Mouse (Mus musculus) embryonic facial prominence, embryonic 14.5 days (tissue): ENCODE measurements around the gene Nek1. TPM values are rescaled to one million over a fixed set of nuclear protein-coding genes. Genes with fewer than 3 reads are reported as not detected.

Source experiments
- ATAC-seq: fragments of 200-750 bp; cut with Nextera tagmentation; 2 replicates; pipeline ENCODE4 v1.8.0; 2017; ENCODE audit warnings: low read depth, moderate number of reproducible peaks, moderate TSS enrichment
- DNase-seq: peaks from one replicate; pipeline ENCODE4 v3.0.0-alpha.2; 2015; ENCODE audit warnings: low spot score
- H3K27ac ChIP-seq: fragments of 300-500 bp; sonication (generic); replicated peaks from 2 replicates; pipeline ENCODE4 v1.5.1; 2014; ENCODE audit warnings: low read depth, mild to moderate bottlenecking, low read length, moderate library complexity
- H3K27me3 ChIP-seq: fragments of 300-500 bp; sonication (generic); replicated peaks from 2 replicates; pipeline ENCODE4 v1.6.1; 2014; ENCODE audit warnings: low read length; ENCODE audit not compliant: control insufficient read depth, insufficient read depth
- H3K36me3 ChIP-seq: fragments of 300-500 bp; sonication (generic); 2 replicates; pipeline ENCODE4 v1.6.1; 2014; ENCODE audit warnings: low read length, mixed read lengths; ENCODE audit not compliant: control insufficient read depth, insufficient read depth
- H3K4me1 ChIP-seq: fragments of 300-500 bp; sonication (generic); 2 replicates; pipeline ENCODE4 v1.6.1; 2014; ENCODE audit warnings: antibody characterized with exemption, low read length; ENCODE audit not compliant: control insufficient read depth, insufficient read depth
- H3K4me2 ChIP-seq: fragments of 300-500 bp; sonication (generic); 2 replicates; pipeline ENCODE4 v1.6.1; 2014; ENCODE audit warnings: low read depth, mild to moderate bottlenecking, low read length, moderate library complexity, mixed read lengths
- H3K4me3 ChIP-seq: fragments of 300-500 bp; sonication (generic); 2 replicates; pipeline ENCODE4 v1.5.1; 2014; ENCODE audit warnings: low read depth, mild to moderate bottlenecking, low read length
- H3K9ac ChIP-seq: fragments of 300-500 bp; sonication (generic); 2 replicates; pipeline ENCODE4 v1.6.1; 2014; ENCODE audit warnings: low read depth, mild to moderate bottlenecking, low read length, moderate library complexity, mixed read lengths
- H3K9me3 ChIP-seq: fragments of 300-500 bp; sonication (generic); 2 replicates; pipeline ENCODE4 v1.6.1; 2016; ENCODE audit warnings: low read length; ENCODE audit not compliant: control insufficient read depth
- WGBS: fragments of 180-500 bp; shearing (Covaris S2); extraction: QIAGEN DNeasy Blood & Tissue Kit; methylation state at CpG from one replicate; pipeline ENCODE4 v1.1.7; 2014; 5-methylcytosine and 5-hydroxymethylcytosine counted together
- polyA plus RNA-seq: library from polyadenylated mRNA; unstranded; fragments of >200 nt; fragmentation: Nextera tagmentation; extraction: Ambion mirVana; gene quantifications from 2 replicates; pipeline ENCODE4 v1.2.1, GENCODE M21; 2014

The Nek1 gene
- polyA plus RNA-seq, result 23.0 and 23.3 TPM in 2 replicates

DNA sequence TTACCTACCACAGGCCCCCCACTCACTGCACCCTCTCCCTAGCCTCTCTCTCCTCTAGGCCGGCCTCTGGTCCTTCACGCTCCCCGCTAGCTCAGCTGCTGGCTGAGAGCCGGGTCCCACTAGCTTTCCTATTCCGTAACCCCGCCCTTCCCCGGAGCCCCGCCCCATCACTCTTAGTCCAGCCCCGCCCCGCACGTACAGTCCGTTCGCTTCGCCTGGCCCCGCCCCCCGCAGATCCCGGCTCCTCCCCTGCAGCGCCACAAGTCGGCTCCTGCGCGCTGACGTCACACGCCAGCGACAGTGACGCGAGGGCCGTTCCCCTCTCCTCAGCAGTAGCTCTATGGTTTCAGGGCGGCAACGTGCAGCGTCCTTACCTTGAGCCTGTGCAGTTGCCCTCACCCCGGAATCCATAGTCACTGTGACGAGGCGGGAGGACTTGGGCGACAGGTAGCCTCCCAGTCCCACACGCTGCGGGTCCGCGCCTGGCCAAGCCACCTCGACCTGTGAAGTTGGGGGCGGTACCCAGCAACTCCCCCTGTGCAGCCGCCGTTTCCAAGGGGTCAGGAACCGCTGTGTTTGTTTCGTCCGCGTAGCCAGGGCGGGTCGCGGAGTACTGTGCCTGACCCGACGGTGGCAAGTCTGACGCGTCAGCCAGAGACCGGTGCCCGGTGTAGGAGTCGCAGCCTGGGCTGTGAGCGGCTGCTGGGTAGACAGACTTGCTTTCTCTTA, at the start of gene Nek1:
TSS of gene Nek1 (plus strand) at position 286 of the 729 bp plus-strand sequence.
- peak within 1 kb of the TSS; percentile 87 for H3K4me2 ChIP-seq
- DNase-seq, result peak; percentile 98
- H3K9ac ChIP-seq, result peak within 1 kb of the TSS; percentile 72
- no peaks in the 10 kb centered on the region for H3K9me3 ChIP-seq
- peaks cover 5% of the 10 kb centered on the region; the same call in 1 of the 2 replicates for H3K4me1 ChIP-seq
- ATAC-seq, result peak; percentile 95
- H3K27me3 ChIP-seq, result no peaks in the 10 kb centered on the region
- no peaks in the 10 kb centered on the region for H3K36me3 ChIP-seq
- peak within 1 kb of the TSS; percentile 90 for H3K27ac ChIP-seq
- WGBS, result under 1% methylated on average over 57 of the region's 57 CpGs
- H3K4me3 ChIP-seq, result peak within 1 kb of the TSS; percentile 64

DNA sequence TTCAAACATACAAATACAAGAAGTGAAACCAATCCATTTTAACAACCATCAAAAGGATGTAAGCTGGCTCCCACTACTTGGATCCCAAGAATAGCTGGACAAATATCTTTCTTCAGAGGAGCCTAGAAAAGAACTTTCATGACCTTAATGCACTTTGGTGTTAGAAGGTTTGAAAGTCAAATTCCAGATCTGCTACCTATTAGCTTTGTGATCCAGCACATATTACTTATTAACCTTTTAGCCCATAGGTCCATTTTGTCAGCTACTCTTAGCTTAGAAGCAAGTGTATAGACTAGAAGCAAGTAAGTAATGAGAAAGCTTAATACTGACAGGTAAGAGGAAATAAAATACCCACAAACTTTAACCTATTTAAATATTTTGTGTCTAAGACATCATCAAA, 45.5 kb upstream of the Nek1 start:
- Histone ChIP-seq H3K4me1 (no peaks in the 10 kb centered on the region), H3K4me3 (no peak overlapping the region), H3K4me2 (no peak overlapping the region), H3K27me3 (no peaks in the 10 kb centered on the region), H3K27ac (no peak overlapping the region), H3K9me3 (no peaks in the 10 kb centered on the region), H3K36me3 (no peaks in the 10 kb centered on the region), H3K9ac (no peak overlapping the region)
- no peak for ATAC-seq
- DNase-seq, result no peak

DNA sequence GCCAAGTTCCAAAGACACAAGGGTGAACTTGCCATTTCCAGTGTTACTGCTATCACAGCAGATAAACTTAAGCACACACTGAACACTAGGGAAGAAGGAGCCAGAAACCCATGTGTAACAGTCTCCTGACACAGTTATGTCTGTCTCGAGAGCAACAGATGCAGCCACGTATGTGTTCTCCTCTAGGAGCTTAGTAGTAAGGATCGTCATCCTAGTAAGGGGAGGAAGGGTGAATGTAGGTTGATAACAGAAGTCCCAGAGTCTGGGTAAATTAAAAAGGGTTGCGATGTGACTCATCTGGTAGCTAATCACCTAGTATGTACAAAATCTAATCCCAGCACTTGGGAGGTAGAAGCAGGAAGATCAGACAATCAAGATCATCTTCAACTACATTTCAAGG, 43.1 kb upstream of the Nek1 start:
- 77% methylated on average over 4 of the region's 4 CpGs for WGBS
- Histone ChIP-seq H3K9me3 (no peaks in the 10 kb centered on the region), H3K27ac (no peak overlapping the region), H3K9ac (no peak overlapping the region), H3K36me3 (no peaks in the 10 kb centered on the region), H3K4me2 (no peak overlapping the region), H3K27me3 (no peaks in the 10 kb centered on the region), H3K4me1 (peaks cover 4% of the 10 kb centered on the region; the same call in 1 of the 2 replicates), H3K4me3 (no peak overlapping the region)
- ATAC-seq (no peak), DNase-seq (no peak)

DNA sequence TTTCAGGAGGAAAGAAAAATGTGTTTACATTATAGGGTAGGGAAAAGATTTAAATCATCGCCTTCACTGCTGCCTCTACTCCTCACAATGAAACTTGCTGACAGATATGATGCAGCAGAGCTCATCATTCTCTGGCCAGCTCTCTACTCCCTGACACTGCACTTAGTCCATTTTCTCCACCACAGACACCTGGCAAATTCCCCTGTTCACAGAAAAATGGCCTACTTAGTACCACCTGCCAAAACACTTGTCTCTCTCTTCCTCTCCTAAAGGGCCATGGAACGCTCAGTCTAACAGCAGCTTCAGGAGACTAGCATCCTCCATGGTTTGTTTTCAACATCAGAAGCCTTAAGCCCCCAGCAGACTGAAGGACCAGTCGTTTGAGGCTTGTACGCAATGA, 41.7 kb upstream of the Nek1 start:
- H3K27ac ChIP-seq, result no peak overlapping the region
- H3K4me3 ChIP-seq, result no peak overlapping the region
- no peaks in the 10 kb centered on the region for H3K36me3 ChIP-seq
- WGBS, result 59% methylated on average over 4 of the region's 4 CpGs
- no peaks in the 10 kb centered on the region for H3K9me3 ChIP-seq
- no peaks in the 10 kb centered on the region for H3K27me3 ChIP-seq
- ATAC-seq (no peak), DNase-seq (no peak)
- H3K4me1 ChIP-seq, result peaks cover 4% of the 10 kb centered on the region; the same call in 1 of the 2 replicates
- H3K4me2 ChIP-seq, result no peak overlapping the region
- no peak overlapping the region for H3K9ac ChIP-seq

DNA sequence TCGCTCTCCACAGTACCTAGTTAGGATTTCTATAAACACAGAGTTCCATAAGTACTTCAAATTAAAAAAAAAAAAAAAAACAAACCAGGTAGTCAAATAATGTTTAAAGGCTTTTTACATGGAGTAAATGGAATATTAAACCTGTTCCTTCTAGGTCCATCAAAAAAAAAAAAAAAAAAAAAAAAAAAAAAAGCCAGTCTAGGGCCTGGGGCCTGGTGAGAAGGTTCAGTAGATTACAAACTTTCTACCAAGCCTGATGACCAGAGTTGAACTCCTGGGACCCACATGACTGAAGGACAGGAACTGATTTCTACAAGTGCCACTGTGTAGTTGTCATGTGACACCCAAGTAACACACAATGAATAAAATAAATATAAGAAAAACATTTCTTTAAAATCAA, 41.2 kb upstream of the Nek1 start:
- DNase-seq (no peak), ATAC-seq (no peak)
- Histone ChIP-seq H3K4me3 (no peak overlapping the region), H3K4me1 (peaks cover 4% of the 10 kb centered on the region; the same call in 1 of the 2 replicates), H3K27ac (no peak overlapping the region), H3K4me2 (no peak overlapping the region), H3K9ac (no peak overlapping the region), H3K9me3 (no peaks in the 10 kb centered on the region), H3K36me3 (no peaks in the 10 kb centered on the region), H3K27me3 (no peaks in the 10 kb centered on the region)
- 95% methylated on average over 1 of the region's 1 CpGs for WGBS

DNA sequence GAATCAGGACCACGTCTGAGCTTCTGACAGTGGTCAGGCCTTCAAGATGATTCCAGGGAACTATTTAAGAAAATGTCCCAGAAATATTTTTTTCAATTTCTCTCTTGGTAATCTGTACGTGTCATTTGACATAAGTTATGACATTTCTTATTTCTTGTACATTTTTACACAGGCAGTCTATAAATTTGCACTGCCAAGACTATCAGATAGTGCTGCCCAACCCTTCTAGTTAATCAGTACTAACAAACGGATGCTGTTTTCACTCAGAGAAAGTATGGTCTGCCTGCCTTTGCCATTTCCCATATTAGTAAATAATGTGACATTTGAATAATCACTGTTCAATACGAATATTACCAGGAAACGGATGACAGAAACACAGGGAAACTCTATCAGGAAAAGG, 40.2 kb upstream of the Nek1 start:
- Histone ChIP-seq H3K36me3 (no peaks in the 10 kb centered on the region), H3K27me3 (no peaks in the 10 kb centered on the region), H3K4me1 (peaks cover 4% of the 10 kb centered on the region; the same call in 1 of the 2 replicates), H3K4me3 (no peak overlapping the region), H3K27ac (no peak overlapping the region), H3K9me3 (no peaks in the 10 kb centered on the region), H3K9ac (no peak overlapping the region), H3K4me2 (no peak overlapping the region)
- WGBS, result 69% methylated on average over 5 of the region's 5 CpGs
- no peak for DNase-seq
- ATAC-seq, result no peak

DNA sequence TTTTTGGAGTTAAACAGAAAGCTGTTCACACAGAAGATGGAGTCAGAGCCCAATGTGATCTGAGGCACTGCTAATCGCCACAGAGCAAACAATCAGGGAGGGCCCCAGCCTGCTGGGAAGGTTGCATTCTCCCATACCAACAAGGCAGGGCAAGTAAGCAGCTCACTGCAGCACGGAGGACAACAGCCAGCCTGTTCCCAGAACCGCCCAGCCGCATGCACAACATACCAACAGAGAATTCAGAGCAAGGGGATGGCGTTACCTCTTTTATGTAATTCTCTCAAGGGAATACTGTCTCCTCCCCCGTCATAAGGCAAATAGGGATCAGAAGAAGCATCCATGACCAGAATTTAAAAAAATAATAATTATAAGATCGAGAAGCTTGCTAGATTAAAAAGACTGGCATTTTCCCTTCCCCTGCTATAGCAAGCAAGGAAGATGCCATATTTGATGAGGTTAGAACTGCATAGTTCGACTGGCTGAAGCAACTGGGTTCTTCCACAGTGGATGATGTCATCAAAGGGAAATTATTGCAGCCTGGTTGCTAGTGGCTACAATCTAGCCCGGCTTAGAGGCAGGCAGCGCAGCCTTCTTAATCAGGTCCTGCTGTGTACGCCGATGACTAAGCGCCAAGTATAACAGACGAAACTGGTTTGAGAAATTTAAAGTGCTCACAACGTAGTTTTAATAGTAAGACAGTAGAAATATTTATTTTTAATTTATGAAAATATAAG, 38.5 kb upstream of the Nek1 start:
- Histone ChIP-seq H3K27ac (peak overlapping the region; percentile 86), H3K9ac (peak overlapping the region; percentile 58), H3K4me1 (peaks cover 4% of the 10 kb centered on the region; the same call in 1 of the 2 replicates), H3K4me2 (peak overlapping the region; percentile 68), H3K9me3 (no peaks in the 10 kb centered on the region), H3K4me3 (peak overlapping the region; percentile 41), H3K36me3 (no peaks in the 10 kb centered on the region), H3K27me3 (no peaks in the 10 kb centered on the region)
- ATAC-seq, result peak; percentile 96
- DNase-seq, result peak; percentile 97
- WGBS, result 1% methylated on average over 15 of the region's 15 CpGs

DNA sequence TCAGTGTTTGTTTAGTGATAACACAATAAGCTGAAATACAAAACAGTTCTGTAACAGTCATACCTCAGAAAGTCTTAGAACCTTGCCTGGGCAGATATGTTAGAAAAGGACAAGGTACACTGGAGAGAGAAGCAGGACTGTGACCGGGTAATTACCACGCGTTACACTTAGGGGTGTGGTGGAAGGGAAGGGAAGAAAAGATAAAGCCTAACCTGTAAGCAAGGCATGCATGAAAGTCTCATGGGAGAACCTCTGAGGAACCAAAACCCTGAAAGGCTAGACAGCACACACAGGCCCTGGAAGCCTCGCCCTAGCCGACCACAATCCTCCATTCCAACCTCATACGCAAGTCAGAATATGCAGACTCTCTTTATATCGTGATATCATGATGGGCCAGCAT, 36.1 kb upstream of the Nek1 start:
- H3K27me3 ChIP-seq, result no peaks in the 10 kb centered on the region
- H3K4me1 ChIP-seq, result peaks cover 4% of the 10 kb centered on the region; the same call in 1 of the 2 replicates
- no peak overlapping the region for H3K4me3 ChIP-seq
- ATAC-seq (no peak), DNase-seq (no peak)
- 84% methylated on average over 7 of the region's 7 CpGs for WGBS
- H3K9me3 ChIP-seq, result no peaks in the 10 kb centered on the region
- H3K36me3 ChIP-seq, result no peaks in the 10 kb centered on the region
- H3K27ac ChIP-seq, result no peak overlapping the region
- no peak overlapping the region for H3K4me2 ChIP-seq
- no peak overlapping the region for H3K9ac ChIP-seq
